Mouse (Mus musculus) liver, postnatal 0 days (tissue): ENCODE results near the gene Klhl18.

Experiments used
- CTCF ChIP-seq: sonication (generic); IDR thresholded peaks from 2 replicates; pipeline ENCODE4 v1.5.1; 2016; ENCODE audit warnings: antibody characterized with exemption, low read depth
- EP300 ChIP-seq: IDR thresholded peaks from 2 replicates; pipeline ENCODE4 v1.6.1; 2016; ENCODE audit warnings: antibody characterized with exemption, low read depth, mild to moderate bottlenecking

GRCm38 (mm10) chr9:110433045-110433444, 43.4 kb downstream of the Klhl18 start:
- TF ChIP-seq CTCF (no peak), EP300 (no peak)
